Mouse (Mus musculus): ENCODE results near the gene Spint4. TPM values are rescaled to one million over a fixed set of nuclear protein-coding genes. Genes with fewer than 3 reads are reported as not detected.

Spint4 gene
- polyA plus RNA-seq (2016; fragmentation: Nextera tagmentation; extraction: Ambion mirVana), result not detected in 2 replicates

GRCm38 (mm10) chr2:164698201-164698600 is at the start of gene Spint4:
Gene Spint4, plus strand, starts transcription at chr2:164698501.
- H3K4me3 ChIP-seq, result no peak within 1 kb of the TSS
- no peaks in the 10 kb centered on the region for H3K9me3 ChIP-seq
- H3K27ac ChIP-seq, result no peak within 1 kb of the TSS
- H3K36me3 ChIP-seq (replicated peaks), result no peaks in the 10 kb centered on the region
- H3K27me3 ChIP-seq (ENCODE audit: poor library complexity, severe bottlenecking), result no peaks in the 10 kb centered on the region
- no peaks in the 10 kb centered on the region for H3K4me1 ChIP-seq
- no peak for DNase-seq (ENCODE audit: extremely low spot score, low spot score)
- 89% methylated on average over 4 of the region's 4 CpGs for WGBS

- Histone ChIP-seq H3K4me3 (no peak within 1 kb of the TSS), H3K27me3 (ENCODE audit: poor library complexity, severe bottlenecking) (no peaks in the 10 kb centered on the region), H3K4me1 (peaks cover 3% of the 10 kb centered on the region; the same call in 1 of the 2 replicates), H3K9me3 (no peaks in the 10 kb centered on the region), H3K27ac (no peak within 1 kb of the TSS), H3K36me3 (replicated peaks) (no peaks in the 10 kb centered on the region)
- DNase-seq (ENCODE audit: extremely low spot score, low spot score), result peak; percentile 54
- 22% methylated on average over 11 of the region's 11 CpGs for WGBS
These were observed 42.4 kb upstream of the Spint4 start, which contains the start of gene Wfdc10 for GRCm38 (mm10) chr2:164655858-164656257. Gene Wfdc10, plus strand, starts transcription at chr2:164656046.

- no peak within 1 kb of the TSS for H3K4me3 ChIP-seq
- peaks cover 3% of the 10 kb centered on the region; the same call in 1 of the 2 replicates for H3K4me1 ChIP-seq
- H3K36me3 ChIP-seq (replicated peaks), result no peaks in the 10 kb centered on the region
- DNase-seq (ENCODE audit: extremely low spot score, low spot score), result no peak
- H3K9me3 ChIP-seq, result no peaks in the 10 kb centered on the region
- no peaks in the 10 kb centered on the region for H3K27me3 ChIP-seq (ENCODE audit: poor library complexity, severe bottlenecking)
- 88% methylated on average over 9 of the region's 9 CpGs for WGBS
- H3K27ac ChIP-seq, result no peak within 1 kb of the TSS
These were observed 41.8 kb upstream of the Spint4 start, which contains the start of gene Wfdc9 for GRCm38 (mm10) chr2:164656483-164656882. Gene Wfdc9, minus strand, starts transcription at chr2:164656583.

GRCm38 (mm10) chr2:164664851-164665250 is 33.5 kb upstream of the Spint4 start:
- H3K9me3 ChIP-seq, result peaks cover 13% of the 10 kb centered on the region
- WGBS, result 86% methylated on average over 7 of the region's 7 CpGs
- no peaks in the 10 kb centered on the region for H3K36me3 ChIP-seq (replicated peaks)
- no peaks in the 10 kb centered on the region for H3K4me1 ChIP-seq
- H3K27me3 ChIP-seq (ENCODE audit: poor library complexity, severe bottlenecking), result no peaks in the 10 kb centered on the region
- no peak overlapping the region for H3K27ac ChIP-seq
- DNase-seq (ENCODE audit: extremely low spot score, low spot score), result no peak
- H3K4me3 ChIP-seq, result no peak overlapping the region

DNA sequence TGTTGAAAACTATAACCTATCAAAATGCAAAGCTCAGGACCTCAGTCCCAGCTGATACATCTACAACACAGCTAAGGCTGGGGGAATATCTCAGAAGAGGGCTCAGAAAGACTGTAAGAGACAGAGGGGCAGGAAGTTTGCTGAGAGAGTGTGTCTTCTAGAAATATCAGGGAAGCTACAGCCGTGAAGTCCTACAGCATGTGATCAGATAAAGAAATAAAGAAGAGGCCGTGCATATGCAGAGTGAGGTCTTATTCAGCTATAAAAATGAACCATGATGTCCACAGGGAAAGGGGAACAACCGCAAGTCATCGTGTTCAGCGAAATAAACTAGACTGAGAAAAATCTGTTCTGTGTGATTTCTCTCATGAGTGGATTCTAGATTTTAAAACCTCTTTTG is 28.0 kb upstream of the Spint4 start:
- H3K27me3 ChIP-seq (ENCODE audit: poor library complexity, severe bottlenecking), result no peaks in the 10 kb centered on the region
- no peak overlapping the region for H3K4me3 ChIP-seq
- 87% methylated on average over 5 of the region's 5 CpGs for WGBS
- no peaks in the 10 kb centered on the region for H3K36me3 ChIP-seq (replicated peaks)
- H3K4me1 ChIP-seq, result no peaks in the 10 kb centered on the region
- DNase-seq (ENCODE audit: extremely low spot score, low spot score), result no peak
- H3K9me3 ChIP-seq, result peaks cover 13% of the 10 kb centered on the region
- no peak overlapping the region for H3K27ac ChIP-seq

GRCm38 (mm10) chr2:164670938-164671337 is 27.4 kb upstream of the Spint4 start:
- H3K4me1 ChIP-seq, result no peaks in the 10 kb centered on the region
- 46% methylated on average over 1 of the region's 1 CpGs for WGBS
- H3K27ac ChIP-seq, result no peak overlapping the region
- H3K9me3 ChIP-seq, result peaks cover 13% of the 10 kb centered on the region
- H3K36me3 ChIP-seq (replicated peaks), result no peaks in the 10 kb centered on the region
- H3K27me3 ChIP-seq (ENCODE audit: poor library complexity, severe bottlenecking), result no peaks in the 10 kb centered on the region
- H3K4me3 ChIP-seq, result no peak overlapping the region
- DNase-seq (ENCODE audit: extremely low spot score, low spot score), result no peak

GRCm38 (mm10) chr2:164673987-164674386 is 24.3 kb upstream of the Spint4 start, which contains the start of gene Wfdc11:
Gene Wfdc11, minus strand, starts transcription at chr2:164674087.
- H3K27me3 ChIP-seq (ENCODE audit: poor library complexity, severe bottlenecking), result no peaks in the 10 kb centered on the region
- H3K4me1 ChIP-seq, result peaks cover 5% of the 10 kb centered on the region
- 84% methylated on average over 7 of the region's 7 CpGs for WGBS
- no peak within 1 kb of the TSS for H3K4me3 ChIP-seq
- no peaks in the 10 kb centered on the region; the same call in 1 of the 2 replicates for H3K9me3 ChIP-seq
- DNase-seq (ENCODE audit: extremely low spot score, low spot score), result no peak
- no peaks in the 10 kb centered on the region for H3K36me3 ChIP-seq (replicated peaks)
- H3K27ac ChIP-seq, result no peak within 1 kb of the TSS

- no peaks in the 10 kb centered on the region for H3K27me3 ChIP-seq (ENCODE audit: poor library complexity, severe bottlenecking)
- H3K27ac ChIP-seq, result no peak overlapping the region
- no peaks in the 10 kb centered on the region for H3K36me3 ChIP-seq (replicated peaks)
- 76% methylated on average over 7 of the region's 7 CpGs for WGBS
- no peak overlapping the region for H3K4me3 ChIP-seq
- DNase-seq (ENCODE audit: extremely low spot score, low spot score), result no peak
- H3K9me3 ChIP-seq, result no peaks in the 10 kb centered on the region
- peaks cover 10% of the 10 kb centered on the region for H3K4me1 ChIP-seq
These were observed 22.2 kb upstream of the Spint4 start for GRCm38 (mm10) chr2:164676103-164676502.

GRCm38 (mm10) chr2:164676916-164677685 is 21.2 kb upstream of the Spint4 start:
- no peak overlapping the region for H3K4me3 ChIP-seq
- H3K27me3 ChIP-seq (ENCODE audit: poor library complexity, severe bottlenecking), result no peaks in the 10 kb centered on the region
- H3K27ac ChIP-seq, result no peak overlapping the region
- peaks cover 10% of the 10 kb centered on the region for H3K4me1 ChIP-seq
- no peak for DNase-seq (ENCODE audit: extremely low spot score, low spot score)
- no peaks in the 10 kb centered on the region for H3K9me3 ChIP-seq
- H3K36me3 ChIP-seq (replicated peaks), result no peaks in the 10 kb centered on the region
- WGBS, result 89% methylated on average over 16 of the region's 16 CpGs

- Histone ChIP-seq H3K4me3 (peak overlapping the region; percentile 44), H3K36me3 (replicated peaks) (no peaks in the 10 kb centered on the region), H3K27ac (0 out of 2 replicates have a peak overlapping the region, but pooled peaks have one; percentile 35), H3K9me3 (no peaks in the 10 kb centered on the region), H3K4me1 (peaks cover 10% of the 10 kb centered on the region), H3K27me3 (ENCODE audit: poor library complexity, severe bottlenecking) (no peaks in the 10 kb centered on the region)
- 28% methylated on average over 19 of the region's 19 CpGs for WGBS
- DNase-seq (ENCODE audit: extremely low spot score, low spot score), result peak; percentile 79
These were observed 19.3 kb upstream of the Spint4 start for GRCm38 (mm10) chr2:164678848-164679625.

DNA sequence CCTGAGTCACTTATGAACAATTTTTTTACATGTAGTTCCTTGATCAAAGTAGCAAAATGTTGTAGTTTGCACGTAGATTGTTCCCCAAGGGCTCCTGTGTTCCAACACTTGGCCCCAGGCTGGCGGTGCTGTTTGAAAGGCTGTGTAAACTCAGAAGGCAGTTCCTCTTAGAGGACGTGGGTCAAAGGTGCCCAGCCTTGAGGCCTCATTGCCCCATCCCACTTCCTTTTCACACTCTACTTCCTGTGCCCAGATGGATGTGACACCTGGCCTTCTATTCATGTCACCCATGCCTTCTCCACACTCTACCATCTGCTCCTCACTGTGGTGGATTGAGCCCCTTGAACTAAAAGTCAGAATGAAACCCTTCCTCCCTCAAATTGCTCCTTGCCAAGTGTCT is 18.4 kb upstream of the Spint4 start:
- Histone ChIP-seq H3K36me3 (replicated peaks) (no peaks in the 10 kb centered on the region), H3K27me3 (ENCODE audit: poor library complexity, severe bottlenecking) (no peaks in the 10 kb centered on the region), H3K9me3 (no peaks in the 10 kb centered on the region), H3K27ac (no peak overlapping the region), H3K4me1 (peaks cover 10% of the 10 kb centered on the region), H3K4me3 (no peak overlapping the region)
- no peak for DNase-seq (ENCODE audit: extremely low spot score, low spot score)
- WGBS, result 71% methylated on average over 3 of the region's 3 CpGs

GRCm38 (mm10) chr2:164684807-164685206 is 13.5 kb upstream of the Spint4 start, which contains the start of gene Wfdc13:
Gene Wfdc13, plus strand, starts transcription at chr2:164685107.
- H3K27me3 ChIP-seq (ENCODE audit: poor library complexity, severe bottlenecking), result no peaks in the 10 kb centered on the region
- H3K36me3 ChIP-seq (replicated peaks), result no peaks in the 10 kb centered on the region
- WGBS, result 69% methylated on average over 3 of the region's 3 CpGs
- H3K4me1 ChIP-seq, result no peaks in the 10 kb centered on the region
- H3K9me3 ChIP-seq, result no peaks in the 10 kb centered on the region
- no peak for DNase-seq (ENCODE audit: extremely low spot score, low spot score)
- H3K4me3 ChIP-seq, result no peak within 1 kb of the TSS
- no peak within 1 kb of the TSS for H3K27ac ChIP-seq

GRCm38 (mm10) chr2:164700959-164701358 is 2.7 kb downstream of the Spint4 start:
- Histone ChIP-seq H3K4me3 (no peak overlapping the region), H3K27ac (no peak overlapping the region), H3K27me3 (ENCODE audit: poor library complexity, severe bottlenecking) (no peaks in the 10 kb centered on the region), H3K9me3 (no peaks in the 10 kb centered on the region), H3K4me1 (no peaks in the 10 kb centered on the region), H3K36me3 (replicated peaks) (no peaks in the 10 kb centered on the region)
- WGBS, result 83% methylated on average over 5 of the region's 5 CpGs
- DNase-seq (ENCODE audit: extremely low spot score, low spot score), result no peak
